Mouse (Mus musculus) erythroblast, embryonic 14.5 days (primary cell): ENCODE results near the gene Trmt112.

Experiments used
- GATA1 ChIP-seq: IDR thresholded peaks from 2 replicates; pipeline ENCODE4 v1.6.1; 2012; ENCODE audit warnings: low read length, inconsistent platforms, mixed read lengths
- TAL1 ChIP-seq: IDR thresholded peaks from 3 replicates; pipeline ENCODE4 v1.6.1; 2012; ENCODE audit warnings: low read length, inconsistent platforms, mixed read lengths

DNA sequence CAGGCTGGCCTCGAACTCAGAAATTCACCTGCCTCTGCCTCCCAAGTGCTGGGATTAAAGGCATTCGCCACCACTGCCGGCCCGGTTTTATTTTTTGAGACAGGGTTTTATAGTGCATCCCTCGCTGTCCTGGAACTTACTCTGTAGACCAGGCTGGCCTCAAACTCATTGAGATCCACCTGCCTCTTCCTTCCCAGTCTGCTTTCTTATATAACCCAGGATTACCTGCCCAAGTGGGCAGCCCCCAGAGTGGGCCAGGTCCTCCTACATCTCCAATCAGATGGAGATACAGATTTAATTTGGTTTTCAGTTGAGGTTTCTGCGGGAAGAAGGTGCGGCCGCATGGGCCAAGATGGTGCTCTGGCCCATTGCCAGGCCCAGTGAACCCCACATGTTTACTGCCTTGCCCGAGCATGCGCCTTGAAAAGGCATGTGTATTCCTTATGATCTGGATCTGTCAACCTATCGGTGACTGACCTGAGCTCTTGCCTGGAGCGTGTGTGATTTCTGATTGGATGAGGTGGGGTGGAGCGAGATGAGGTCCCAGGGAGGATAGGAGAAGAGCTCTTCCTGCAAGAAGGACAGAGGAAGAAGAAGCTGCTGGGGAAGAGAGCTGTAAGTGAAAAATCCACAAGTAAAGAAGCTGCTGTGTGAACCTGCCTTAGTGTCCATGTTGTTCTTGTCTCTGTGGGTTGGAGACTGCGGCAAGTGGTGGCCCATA, 15.6 kb upstream of the Trmt112 start:
- TF ChIP-seq TAL1 (no peak), GATA1 (no peak)
